ENCODE assay signal across 13 mouse cellular contexts in genomic region chr14:21703255-21703654, GRCm38 (mm10). TPM values are rescaled to one million over a fixed set of nuclear protein-coding genes. Genes with fewer than 3 reads are reported as not detected.
DNase-seq lines count a peak whose midpoint lies in the region; ATAC-seq and TF ChIP-seq lines count a peak whose summit lies in the region.
"Had no signal": no experiment of that assay in that cellular context is flagged by ENCODE, and none has a peak within 500 bp of the region (broad histone marks: within the 10 kb centered on the region; RNA-seq: fewer than 3 reads in every experiment).

No protein-coding gene starts in this region.

- H3K36me3 ChIP-seq in embryonic facial prominence, embryonic 10.5 days (replicated peaks): no peaks in the 10 kb centered on the region
- no peaks in the 10 kb centered on the region for H3K36me3 ChIP-seq in heart, embryonic 12.5 days
- no peaks in the 10 kb centered on the region for H3K36me3 ChIP-seq in lung, postnatal 0 days (ENCODE audit: insufficient read depth, low read length)
- H3K36me3 ChIP-seq: hindbrain, embryonic 13.5 days; midbrain, embryonic 12.5 days; stomach, embryonic 15.5 days had no signal

- no peak for TF ChIP-seq CTCF in layer of hippocampus, adult 2 months (conservative IDR thresholded peaks at IDR 0.05)
- no peak for TF ChIP-seq CTCF in lung, postnatal 0 days (IDR thresholded peaks at IDR 0.05)

- H3K9me3 ChIP-seq in embryonic facial prominence, embryonic 10.5 days: no peaks in the 10 kb centered on the region
- no peaks in the 10 kb centered on the region for H3K9me3 ChIP-seq in heart, embryonic 12.5 days (replicated peaks)
- no peaks in the 10 kb centered on the region for H3K9me3 ChIP-seq in lung, postnatal 0 days (ENCODE audit: low read length)
- H3K9me3 ChIP-seq: hindbrain, embryonic 13.5 days; midbrain, embryonic 12.5 days; stomach, embryonic 15.5 days had no signal

- peak overlapping the region; percentile 78 for H3K27ac ChIP-seq in layer of hippocampus, adult 2 months
- H3K27ac ChIP-seq in embryonic facial prominence, embryonic 10.5 days (replicated peaks): peak overlapping the region; percentile 19; the same call in 1 of the 2 replicates
- peak overlapping the region; percentile 50; the same call in 1 of the 2 replicates for H3K27ac ChIP-seq in heart, embryonic 12.5 days (ENCODE audit: poor library complexity, severe bottlenecking)
- 0 out of 2 replicates have a peak overlapping the region, but pooled peaks have one; percentile 15 for H3K27ac ChIP-seq in lung, postnatal 0 days (ENCODE audit: low read length)
- H3K27ac ChIP-seq: hindbrain, embryonic 13.5 days; midbrain, embryonic 12.5 days; stomach, embryonic 15.5 days had no signal

- no peak overlapping the region for H3K4me3 ChIP-seq in layer of hippocampus, adult 2 months
- no peak overlapping the region for H3K4me3 ChIP-seq in embryonic facial prominence, embryonic 10.5 days
- no peak overlapping the region for H3K4me3 ChIP-seq in heart, embryonic 12.5 days
- H3K4me3 ChIP-seq in lung, postnatal 0 days (ENCODE audit: low read depth, low read length): no peak overlapping the region
- H3K4me3 ChIP-seq: hindbrain, embryonic 13.5 days; midbrain, embryonic 12.5 days; stomach, embryonic 15.5 days had no signal

- peak; percentile 82 for ATAC-seq in heart, embryonic 12.5 days (ENCODE audit: insufficient number of reproducible peaks, low FRiP score)
- ATAC-seq in lung, postnatal 0 days: peak; percentile 70

- DNase-seq in layer of hippocampus, adult 2 months (ENCODE audit: low spot score in 2 of 2): no peak
- DNase-seq in layer of hippocampus, postnatal 10 days (ENCODE audit: low spot score in 2 of 2): no peak
- DNase-seq in embryonic facial prominence, embryonic 10.5 days (ENCODE audit: low spot score): no peak
- peak; percentile 70 for DNase-seq in lung, postnatal 0 days (ENCODE audit: low spot score)
- DNase-seq in right cerebral cortex, postnatal 14 days: no peak
- DNase-seq in left cerebral cortex, adult 11 months (ENCODE audit: low spot score): no peak
- DNase-seq: cerebellum, postnatal 36 days; right cerebral cortex, postnatal 25 days had no signal

- no peaks in the 10 kb centered on the region for H3K27me3 ChIP-seq in embryonic facial prominence, embryonic 10.5 days (replicated peaks; ENCODE audit: low read depth, poor library complexity, severe bottlenecking)
- no peaks in the 10 kb centered on the region for H3K27me3 ChIP-seq in heart, embryonic 12.5 days (replicated peaks)
- H3K27me3 ChIP-seq in lung, postnatal 0 days (replicated peaks; ENCODE audit: insufficient read depth, low read length): no peaks in the 10 kb centered on the region
- H3K27me3 ChIP-seq: hindbrain, embryonic 13.5 days; midbrain, embryonic 12.5 days; stomach, embryonic 15.5 days had no signal

- peaks cover 16% of the 10 kb centered on the region for H3K4me1 ChIP-seq in embryonic facial prominence, embryonic 10.5 days
- peaks cover 30% of the 10 kb centered on the region for H3K4me1 ChIP-seq in heart, embryonic 12.5 days (replicated peaks)
- H3K4me1 ChIP-seq in lung, postnatal 0 days (ENCODE audit: insufficient read depth, low read depth, low read length): peaks cover 9% of the 10 kb centered on the region; the same call in 1 of the 2 replicates

- H3K9ac ChIP-seq in heart, embryonic 12.5 days: no peak overlapping the region
- H3K9ac ChIP-seq in lung, postnatal 0 days (replicated peaks; ENCODE audit: low read depth): no peak overlapping the region
- H3K9ac ChIP-seq: hindbrain, embryonic 13.5 days; midbrain, embryonic 12.5 days; stomach, embryonic 15.5 days had no signal

- 79% methylated on average over 5 of the region's 5 CpGs for WGBS in embryonic facial prominence, embryonic 10.5 days
- WGBS in heart, embryonic 12.5 days: 13% methylated on average over 5 of the region's 5 CpGs
- 26% methylated on average over 5 of the region's 5 CpGs for WGBS in lung, postnatal 0 days

- 0 out of 2 replicates have a peak, but pooled peaks have one; percentile 7 for TF ChIP-seq EP300 in lung, postnatal 0 days (IDR thresholded peaks at IDR 0.05)

- H3K4me2 ChIP-seq in heart, embryonic 12.5 days: peak overlapping the region; percentile 1; the same call in 1 of the 2 replicates
- no peak overlapping the region for H3K4me2 ChIP-seq in lung, postnatal 0 days (replicated peaks; ENCODE audit: low read depth, low read length)
- H3K4me2 ChIP-seq: hindbrain, embryonic 13.5 days; midbrain, embryonic 12.5 days; stomach, embryonic 15.5 days had no signal

RNA-seq across cellular contexts. Expression of gene Dupd1, which starts 11.1 kb away (rescaled TPM):
- under 1 TPM in 1 of 2 experiments, not detected in 1; 0.42 TPM for total RNA-seq in layer of hippocampus, adult 2 months (2021)
- under 1 TPM; 0.29 to 0.53 TPM for total RNA-seq in layer of hippocampus, postnatal 10 days (2021)
- polyA plus RNA-seq in embryonic facial prominence, embryonic 10.5 days (2016; fragmentation: Nextera tagmentation; extraction: Ambion mirVana): not detected in 2 replicates
- polyA plus RNA-seq in heart, embryonic 12.5 days (2016; fragmentation: Nextera tagmentation; extraction: Ambion mirVana): 0.17 and 0.23 TPM in 2 replicates
- 0.16 and 0.24 TPM in 2 replicates for polyA plus RNA-seq in lung, postnatal 0 days (2015; fragmentation: Nextera tagmentation; extraction: Ambion mirVana)
- total RNA-seq: neutrophil, adult 5-6 weeks had no signal
- polyA plus RNA-seq: midbrain, embryonic 12.5 days; stomach, embryonic 15.5 days had no signal

RNA-seq across cellular contexts. Expression of gene Samd8, which starts 47.1 kb away (rescaled TPM):
- total RNA-seq in layer of hippocampus, adult 2 months (2021): 10 to 100 TPM; 79.3 to 82.6 TPM
- total RNA-seq in layer of hippocampus, postnatal 10 days (2021): 100 to 1,000 TPM in 1 of 2 experiments, 10 to 100 TPM in 1; 90.5 to 101 TPM
- polyA plus RNA-seq in embryonic facial prominence, embryonic 10.5 days (2016; fragmentation: Nextera tagmentation; extraction: Ambion mirVana): 9.5 and 10.4 TPM in 2 replicates
- 11.6 and 11.7 TPM in 2 replicates for polyA plus RNA-seq in heart, embryonic 12.5 days (2016; fragmentation: Nextera tagmentation; extraction: Ambion mirVana)
- 7.1 and 8.1 TPM in 2 replicates for polyA plus RNA-seq in lung, postnatal 0 days (2015; fragmentation: Nextera tagmentation; extraction: Ambion mirVana)

RNA-seq across cellular contexts. Expression of gene Dusp13, which starts 47.7 kb away (rescaled TPM):
- under 1 TPM; 0.32 to 0.84 TPM for total RNA-seq in layer of hippocampus, adult 2 months (2021)
- total RNA-seq in layer of hippocampus, postnatal 10 days (2021): under 1 TPM in 1 of 2 experiments, not detected in 1; 0.75 TPM
- 0.55 TPM in 1 of 2 replicates, not detected in the other for polyA plus RNA-seq in embryonic facial prominence, embryonic 10.5 days (2016; fragmentation: Nextera tagmentation; extraction: Ambion mirVana)
- polyA plus RNA-seq in heart, embryonic 12.5 days (2016; fragmentation: Nextera tagmentation; extraction: Ambion mirVana): 0.23 TPM in 1 of 2 replicates, not detected in the other
- polyA plus RNA-seq in lung, postnatal 0 days (2015; fragmentation: Nextera tagmentation; extraction: Ambion mirVana): 0.20 and 0.29 TPM in 2 replicates
- total RNA-seq: neutrophil, adult 5-6 weeks had no signal
- polyA plus RNA-seq: hindbrain, embryonic 13.5 days; midbrain, embryonic 12.5 days; stomach, embryonic 15.5 days had no signal

Comparison
In these comparisons a context has a peak if more than half of its experiments do, and no peak if none do; other contexts are left out.
1. H3K27ac ChIP-seq: peak in every context shown above with its lines; median percentile 78 in layer of hippocampus, adult 2 months; 50 in heart, embryonic 12.5 days; 19 in embryonic facial prominence, embryonic 10.5 days; 15 in lung, postnatal 0 days.